Mouse (Mus musculus): ENCODE measurements around the gene Gm20431. TPM values are rescaled to one million over a fixed set of nuclear protein-coding genes. Genes with fewer than 3 reads are reported as not detected.
A peak's percentile ranks its signal among the peaks of the same experiment; 100 is the strongest.
"Not testable (repeated sequence)": the region's sequence is repeated elsewhere in the genome, so short reads cannot be mapped to it uniquely, and the experiment has no call there.

Gm20431 gene
- polyA plus RNA-seq, 1 experiment from 2014 or later: 1.8 TPM

- 74% methylated on average over 4 of the region's 4 CpGs for WGBS (ENCODE audit: insufficient replicate concordance)
- Histone ChIP-seq H3K4me1 (peaks cover 66% of the 10 kb centered on the region), H3K27me3 (replicated peaks) (peaks cover 8% of the 10 kb centered on the region), H3K36me3 (peaks cover 30% of the 10 kb centered on the region), H3K4me2 (no peak overlapping the region), H3K4me3 (no peak overlapping the region), H3K27ac (no peak overlapping the region; the same call in 1 of the 2 replicates), H3K9me3 (replicated peaks) (no peaks in the 10 kb centered on the region), H3K9ac (no peak overlapping the region)
- ATAC-seq: no peak
Measured at GRCm38 (mm10) chr2:167657973-167658372, 3.3 kb downstream of the Gm20431 start.

GRCm38 (mm10) chr2:167656629-167657478 is 4.4 kb downstream of the Gm20431 start:
- WGBS (ENCODE audit: insufficient replicate concordance): 45% methylated on average over 16 of the region's 16 CpGs
- Histone ChIP-seq H3K27me3 (replicated peaks) (peaks cover 9% of the 10 kb centered on the region; the same call in 1 of the 2 replicates), H3K4me2 (peak overlapping the region; percentile 38), H3K4me3 (peak overlapping the region; percentile 16; the same call in 1 of the 2 replicates), H3K9me3 (replicated peaks) (no peaks in the 10 kb centered on the region), H3K4me1 (peaks cover 61% of the 10 kb centered on the region), H3K9ac (peak overlapping the region; percentile 39; the same call in 1 of the 2 replicates), H3K36me3 (peaks cover 41% of the 10 kb centered on the region), H3K27ac (peak overlapping the region; percentile 74)
- no peak for ATAC-seq

GRCm38 (mm10) chr2:167654911-167655600 is 6.2 kb downstream of the Gm20431 start:
- Histone ChIP-seq H3K4me2 (no peak overlapping the region), H3K27ac (no peak overlapping the region), H3K9ac (no peak overlapping the region), H3K4me3 (no peak overlapping the region), H3K9me3 (replicated peaks) (no peaks in the 10 kb centered on the region), H3K36me3 (peaks cover 53% of the 10 kb centered on the region), H3K4me1 (peaks cover 49% of the 10 kb centered on the region), H3K27me3 (replicated peaks) (peaks cover 9% of the 10 kb centered on the region; the same call in 1 of the 2 replicates)
- 86% methylated on average over 10 of the region's 10 CpGs for WGBS (ENCODE audit: insufficient replicate concordance)
- ATAC-seq: no peak

- Histone ChIP-seq H3K9me3 (replicated peaks) (no peaks in the 10 kb centered on the region), H3K9ac (no peak overlapping the region), H3K4me3 (no peak overlapping the region), H3K27ac (no peak overlapping the region), H3K27me3 (replicated peaks) (0 out of 2 replicates have a peak, but pooled peaks cover 9% of the 10 kb centered on the region), H3K36me3 (peaks cover 71% of the 10 kb centered on the region), H3K4me2 (no peak overlapping the region), H3K4me1 (peaks cover 26% of the 10 kb centered on the region)
- no peak for ATAC-seq
- 63% methylated on average over 7 of the region's 7 CpGs for WGBS (ENCODE audit: insufficient replicate concordance)
Measured at GRCm38 (mm10) chr2:167652694-167653093, 8.6 kb downstream of the Gm20431 start.

- Histone ChIP-seq H3K4me1 (peaks cover 15% of the 10 kb centered on the region), H3K36me3 (peaks cover 76% of the 10 kb centered on the region), H3K4me2 (no peak overlapping the region), H3K9ac (no peak overlapping the region), H3K9me3 (replicated peaks) (no peaks in the 10 kb centered on the region), H3K27ac (no peak overlapping the region), H3K4me3 (no peak overlapping the region), H3K27me3 (replicated peaks) (0 out of 2 replicates have a peak, but pooled peaks cover 9% of the 10 kb centered on the region)
- WGBS (ENCODE audit: insufficient replicate concordance): 86% methylated on average over 9 of the region's 9 CpGs
- no peak for ATAC-seq
Measured at GRCm38 (mm10) chr2:167651622-167652021, 9.7 kb downstream of the Gm20431 start.

- no peak overlapping the region for H3K9ac ChIP-seq
- 0 out of 2 replicates have a peak, but pooled peaks cover 9% of the 10 kb centered on the region for H3K27me3 ChIP-seq (replicated peaks)
- peaks cover 9% of the 10 kb centered on the region for H3K4me1 ChIP-seq
- H3K36me3 ChIP-seq: peaks cover 85% of the 10 kb centered on the region
- 81% methylated on average over 12 of the region's 12 CpGs for WGBS (ENCODE audit: insufficient replicate concordance)
- no peak overlapping the region for H3K4me2 ChIP-seq
- no peak for ATAC-seq
- H3K27ac ChIP-seq: no peak overlapping the region; the same call in 1 of the 2 replicates
- no peak overlapping the region for H3K4me3 ChIP-seq
- no peaks in the 10 kb centered on the region for H3K9me3 ChIP-seq (replicated peaks)
Measured at GRCm38 (mm10) chr2:167649290-167650032, 11.8 kb downstream of the Gm20431 start.

- no peaks in the 10 kb centered on the region for H3K9me3 ChIP-seq (replicated peaks)
- WGBS (ENCODE audit: insufficient replicate concordance): 77% methylated on average over 4 of the region's 4 CpGs
- H3K36me3 ChIP-seq: peaks cover 76% of the 10 kb centered on the region
- H3K27ac ChIP-seq: no peak overlapping the region
- H3K9ac ChIP-seq: no peak overlapping the region
- H3K27me3 ChIP-seq (replicated peaks): 0 out of 2 replicates have a peak, but pooled peaks cover 3% of the 10 kb centered on the region
- no peak overlapping the region for H3K4me2 ChIP-seq
- peaks cover 5% of the 10 kb centered on the region for H3K4me1 ChIP-seq
- no peak for ATAC-seq
- no peak overlapping the region for H3K4me3 ChIP-seq
Measured at GRCm38 (mm10) chr2:167646411-167646810, 14.9 kb downstream of the Gm20431 start.

- H3K27ac ChIP-seq; H3K4me2 ChIP-seq; ATAC-seq; H3K27me3 ChIP-seq (replicated peaks); H3K4me3 ChIP-seq; H3K9me3 ChIP-seq (replicated peaks); H3K9ac ChIP-seq: not testable (repeated sequence)
- Histone ChIP-seq H3K36me3 (peaks cover 54% of the 10 kb centered on the region), H3K4me1 (peaks cover 14% of the 10 kb centered on the region)
- WGBS (ENCODE audit: insufficient replicate concordance): 79% methylated on average over 13 of the region's 13 CpGs
Measured at GRCm38 (mm10) chr2:167643356-167644052, 17.8 kb downstream of the Gm20431 start.

GRCm38 (mm10) chr2:167642164-167642563 is 19.1 kb downstream of the Gm20431 start:
- ATAC-seq: no peak
- no peak overlapping the region for H3K27ac ChIP-seq
- peaks cover 18% of the 10 kb centered on the region for H3K4me1 ChIP-seq
- H3K27me3 ChIP-seq (replicated peaks): peaks cover 6% of the 10 kb centered on the region; the same call in 1 of the 2 replicates
- peaks cover 43% of the 10 kb centered on the region for H3K36me3 ChIP-seq
- no peak overlapping the region for H3K9ac ChIP-seq
- no peak overlapping the region for H3K4me2 ChIP-seq
- H3K9me3 ChIP-seq (replicated peaks): no peaks in the 10 kb centered on the region
- H3K4me3 ChIP-seq: no peak overlapping the region
- WGBS (ENCODE audit: insufficient replicate concordance): 83% methylated on average over 6 of the region's 6 CpGs

- H3K4me3 ChIP-seq: no peak overlapping the region
- H3K4me1 ChIP-seq: peaks cover 20% of the 10 kb centered on the region
- peaks cover 38% of the 10 kb centered on the region for H3K36me3 ChIP-seq
- no peaks in the 10 kb centered on the region for H3K9me3 ChIP-seq (replicated peaks)
- 41% methylated on average over 8 of the region's 8 CpGs for WGBS (ENCODE audit: insufficient replicate concordance)
- H3K4me2 ChIP-seq: peak overlapping the region; percentile 23; the same call in 1 of the 2 replicates
- no peak overlapping the region for H3K27ac ChIP-seq
- H3K27me3 ChIP-seq (replicated peaks): peaks cover 6% of the 10 kb centered on the region; the same call in 1 of the 2 replicates
- peak; percentile 50; the same call in 1 of the 2 replicates for ATAC-seq
- H3K9ac ChIP-seq: no peak overlapping the region
Measured at GRCm38 (mm10) chr2:167641337-167641736, 20.0 kb downstream of the Gm20431 start.

- no peak overlapping the region for H3K9ac ChIP-seq
- H3K36me3 ChIP-seq: peaks cover 29% of the 10 kb centered on the region
- H3K27ac ChIP-seq: no peak overlapping the region
- WGBS (ENCODE audit: insufficient replicate concordance): 84% methylated on average over 3 of the region's 3 CpGs
- H3K4me1 ChIP-seq: peaks cover 29% of the 10 kb centered on the region
- peaks cover 6% of the 10 kb centered on the region; the same call in 1 of the 2 replicates for H3K27me3 ChIP-seq (replicated peaks)
- H3K4me2 ChIP-seq: no peak overlapping the region
- no peaks in the 10 kb centered on the region for H3K9me3 ChIP-seq (replicated peaks)
- H3K4me3 ChIP-seq: no peak overlapping the region
- ATAC-seq: no peak
Measured at GRCm38 (mm10) chr2:167640279-167640678, 21.0 kb downstream of the Gm20431 start.
